Mouse (Mus musculus): ENCODE data around the gene Tmem220.

- no peak for TF ChIP-seq CTCF (conservative IDR thresholded peaks at IDR 0.05 in 1 of 2, IDR thresholded peaks at IDR 0.05 in 1 of 2; ENCODE audit: low read depth in 2 of 2, low read length in 2 of 2)
- no peak for TF ChIP-seq E2F4 (IDR thresholded peaks at IDR 0.05; ENCODE audit: insufficient replicate concordance, low read depth, low read length)
- TF ChIP-seq MYC (IDR thresholded peaks at IDR 0.05; ENCODE audit: low read depth, low read length): no peak
- TF ChIP-seq SIN3A (IDR thresholded peaks at IDR 0.05; ENCODE audit: low read length): no peak
- TF ChIP-seq ZKSCAN1 (IDR thresholded peaks at IDR 0.05; ENCODE audit: borderline replicate concordance, low read depth, low read length): no peak
- TF ChIP-seq CHD2 (IDR thresholded peaks at IDR 0.05; ENCODE audit: low read length): no peak
- TF ChIP-seq MAFK (IDR thresholded peaks at IDR 0.05; ENCODE audit: insufficient replicate concordance, low read length): no peak
- no peak for TF ChIP-seq UBTF (IDR thresholded peaks at IDR 0.05; ENCODE audit: low read depth, low read length)
- TF ChIP-seq HCFC1 (IDR thresholded peaks at IDR 0.05; ENCODE audit: low read depth, low read length): no peak
- TF ChIP-seq NELFE (IDR thresholded peaks at IDR 0.05; ENCODE audit: low read depth, low read length): no peak
- TF ChIP-seq TCF12 (IDR thresholded peaks at IDR 0.05; ENCODE audit: low read depth, low read length): no peak
- no peak for TF ChIP-seq POLR2A (IDR thresholded peaks at IDR 0.05; ENCODE audit: low read depth, low read length)
- no peak for TF ChIP-seq IRF4 (IDR thresholded peaks at IDR 0.05; ENCODE audit: low read depth, low read length)
These were observed 26.8 kb downstream of the Tmem220 start for GRCm38 (mm10) chr11:67051676-67052320.

Measured in CH12.LX (cell line).